Mouse (Mus musculus) MEL (cell line): ENCODE results near the gene Wnk4.

Source experiments
- CTCF ChIP-seq, 3 experiments: IDR thresholded peaks in 2 of 3; conservative IDR thresholded peaks in 1 of 3; 2 replicates each; pipeline ENCODE4 v1.5.1; 2011 to 2012; ENCODE audit warnings: low read length in 3 of 3, low read depth in 2 of 3, mild to moderate bottlenecking in 2 of 3, improper control_type of control experiment in 1 of 3, inconsistent platforms in 1 of 3, mixed read lengths in 1 of 3, moderate library complexity in 1 of 3; ENCODE audit not compliant: control insufficient read depth in 1 of 3, insufficient read depth in 1 of 3, poor library complexity in 1 of 3, severe bottlenecking in 1 of 3
- ELF1 ChIP-seq: IDR thresholded peaks from 2 replicates; pipeline ENCODE4 v1.6.1; 2014; ENCODE audit warnings: low read depth, mild to moderate bottlenecking, inconsistent platforms, low read length, improper control_type of control experiment, moderate library complexity
- MAX ChIP-seq: IDR thresholded peaks from 2 replicates; pipeline ENCODE4 v1.6.1; 2011; ENCODE audit warnings: low read length, improper control_type of control experiment

DNA sequence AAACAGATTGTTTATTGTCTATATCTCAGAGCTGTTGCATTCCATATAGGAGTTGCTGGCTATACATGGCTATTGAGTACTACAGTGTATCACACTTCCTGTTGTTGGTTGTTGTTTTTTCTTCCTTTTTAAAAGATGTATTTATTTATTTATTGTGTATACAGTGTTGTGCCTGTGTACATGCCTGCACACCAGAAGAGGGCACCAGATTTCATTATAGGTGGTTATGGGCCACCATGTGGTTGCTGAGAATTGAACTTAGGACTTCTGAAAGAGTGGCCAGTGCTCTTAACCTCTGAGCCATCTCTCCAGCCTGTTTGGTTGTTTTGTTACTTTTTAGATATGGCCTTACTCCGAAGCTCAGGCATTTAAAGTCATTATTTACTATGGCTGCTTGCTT is 54.2 kb downstream of the Wnk4 start:
- no peak for TF ChIP-seq MAX
- TF ChIP-seq CTCF (IDR thresholded peaks at IDR 0.05 in 2 of 3, conservative IDR thresholded peaks at IDR 0.05 in 1 of 3; ENCODE audit: control insufficient read depth in 1 of 3, insufficient read depth in 1 of 3, low read depth in 2 of 3, low read length in 3 of 3, poor library complexity in 1 of 3, severe bottlenecking in 1 of 3), result peak; percentile 21 to 53 (median 22); a peak in 4 of 6 replicates
- no peak for TF ChIP-seq ELF1
